Mouse (Mus musculus) heart, embryonic 10.5 days (tissue): ENCODE results near the gene Prm2. TPM values are rescaled to one million over a fixed set of nuclear protein-coding genes. Genes with fewer than 3 reads are reported as not detected.
"Not testable (repeated sequence)": the region's sequence is repeated elsewhere in the genome, so short reads cannot be mapped to it uniquely, and the experiment has no call there.

Experiments
- DNase-seq: peaks from one replicate; pipeline ENCODE4 v3.0.0-alpha.2; 2017; ENCODE audit warnings: low spot score
- H3K27ac ChIP-seq: fragments of 300-500 bp; sonication (generic); 2 replicates; pipeline ENCODE4 v1.5.1; 2016; ENCODE audit warnings: mild to moderate bottlenecking
- H3K27me3 ChIP-seq: fragments of 300-500 bp; sonication (generic); 2 replicates; pipeline ENCODE4 v1.6.1; 2016; ENCODE audit warnings: mild to moderate bottlenecking; ENCODE audit not compliant: poor library complexity, insufficient read depth, severe bottlenecking
- H3K36me3 ChIP-seq: fragments of 300-500 bp; sonication (generic); 2 replicates; pipeline ENCODE4 v1.6.1; 2016; ENCODE audit warnings: mild to moderate bottlenecking, moderate library complexity
- H3K4me1 ChIP-seq: fragments of 300-500 bp; sonication (generic); 2 replicates; pipeline ENCODE4 v1.6.1; 2016; ENCODE audit warnings: mild to moderate bottlenecking
- H3K4me3 ChIP-seq: fragments of 300-500 bp; sonication (generic); 2 replicates; pipeline ENCODE4 v1.5.1; 2016; ENCODE audit warnings: mild to moderate bottlenecking, moderate library complexity
- H3K9me3 ChIP-seq: fragments of 300-500 bp; sonication (generic); 2 replicates; pipeline ENCODE4 v1.6.1; 2016; ENCODE audit warnings: mild to moderate bottlenecking, moderate library complexity
- WGBS: fragments of 180-500 bp; shearing (Covaris S2); methylation state at CpG from one replicate; pipeline ENCODE4 v1.1.7; 2016; 5-methylcytosine and 5-hydroxymethylcytosine counted together
- polyA plus RNA-seq: library from polyadenylated mRNA; unstranded; fragments of >200 nt; fragmentation: Nextera tagmentation; extraction: Ambion mirVana; gene quantifications from 2 replicates; pipeline ENCODE4 v1.2.1, GENCODE M21; 2016

Prm2 gene
- polyA plus RNA-seq, 1 experiment from 2014 or later = not detected

DNA sequence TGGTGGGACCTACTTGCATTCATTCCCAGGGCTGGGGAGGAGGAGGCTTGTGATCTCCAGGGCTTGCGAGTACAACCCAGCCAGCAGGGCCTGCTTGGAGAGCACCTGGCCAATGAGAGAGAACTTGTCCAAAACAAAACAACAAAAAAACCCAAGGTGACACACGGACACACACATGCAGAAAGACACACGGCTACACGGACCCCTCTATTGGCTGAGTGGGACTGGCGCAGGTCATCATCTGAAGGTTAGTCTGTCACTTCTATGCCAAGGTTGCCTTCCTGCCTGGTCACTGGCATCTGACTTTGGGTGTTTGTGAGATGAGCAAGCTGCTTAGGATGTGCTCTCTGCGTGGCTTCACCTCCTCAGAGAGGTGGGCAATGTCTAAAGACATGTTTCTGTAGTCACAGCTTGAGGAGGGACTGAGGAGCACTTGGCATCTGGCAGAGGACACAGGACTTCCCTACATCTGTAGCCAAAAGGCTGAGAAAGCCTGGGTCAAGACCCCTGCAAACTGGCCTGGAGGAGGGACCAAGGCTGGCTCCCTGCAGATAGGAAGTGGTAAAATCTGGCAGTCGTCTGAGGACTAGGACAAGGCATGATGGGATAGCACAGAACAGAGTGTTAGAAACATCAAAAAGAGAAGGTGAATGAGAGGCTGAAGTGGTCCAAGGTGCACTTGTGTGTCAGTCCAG, 32.0 kb upstream of the Prm2 start:
- no peak for DNase-seq
- H3K9me3 ChIP-seq = no peaks in the 10 kb centered on the region
- H3K4me3 ChIP-seq = no peak overlapping the region
- no peaks in the 10 kb centered on the region for H3K36me3 ChIP-seq
- H3K4me1 ChIP-seq = 0 out of 2 replicates have a peak, but pooled peaks cover 5% of the 10 kb centered on the region
- H3K27me3 ChIP-seq = no peaks in the 10 kb centered on the region
- 76% methylated on average over 7 of the region's 7 CpGs for WGBS
- no peak overlapping the region for H3K27ac ChIP-seq

DNA sequence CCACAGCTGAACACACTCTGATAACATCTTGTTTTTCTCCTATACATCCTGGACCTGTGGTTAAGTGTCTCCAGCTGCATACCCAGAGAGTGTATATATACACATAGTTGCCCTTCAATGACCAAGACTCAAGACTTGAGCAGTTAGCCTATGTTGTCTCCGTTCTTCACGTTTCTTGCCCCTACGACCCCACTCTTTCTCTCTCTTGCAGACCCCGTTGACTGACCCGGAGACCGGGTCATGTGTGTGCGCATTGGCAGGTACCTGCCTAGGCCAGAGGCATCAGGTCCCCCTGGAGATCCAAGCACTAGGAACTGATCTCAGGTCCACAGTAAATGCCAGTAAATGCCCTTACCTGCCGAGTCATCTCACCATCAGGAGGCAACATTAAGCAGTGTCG, 31.3 kb upstream of the Prm2 start:
- no peak for DNase-seq
- 86% methylated on average over 9 of the region's 9 CpGs for WGBS
- no peaks in the 10 kb centered on the region for H3K9me3 ChIP-seq
- H3K27me3 ChIP-seq = no peaks in the 10 kb centered on the region
- 0 out of 2 replicates have a peak, but pooled peaks cover 5% of the 10 kb centered on the region for H3K4me1 ChIP-seq
- no peak overlapping the region for H3K4me3 ChIP-seq
- no peak overlapping the region for H3K27ac ChIP-seq
- no peaks in the 10 kb centered on the region for H3K36me3 ChIP-seq

DNA sequence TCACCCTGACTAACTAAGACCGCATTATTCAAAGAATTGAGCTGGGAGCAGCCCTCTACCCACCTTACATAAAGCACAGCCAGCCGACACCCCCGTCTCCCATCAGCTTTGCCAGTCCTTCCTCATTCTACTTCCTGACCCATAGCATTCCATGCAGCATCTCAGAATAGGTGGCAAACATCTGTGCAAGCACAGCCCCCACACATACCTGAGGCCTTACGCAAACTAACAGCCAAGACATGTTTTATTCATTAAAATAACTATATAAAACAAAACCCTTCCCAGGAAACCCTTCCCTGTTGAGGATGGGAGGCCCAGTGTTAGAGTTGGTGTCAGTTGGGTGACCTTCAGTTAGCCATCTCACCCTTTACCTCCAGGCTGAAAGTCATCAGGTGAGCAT, 29.9 kb upstream of the Prm2 start:
- Histone ChIP-seq H3K4me1 (0 out of 2 replicates have a peak, but pooled peaks cover 5% of the 10 kb centered on the region), H3K4me3 (no peak overlapping the region), H3K27ac (no peak overlapping the region), H3K9me3 (no peaks in the 10 kb centered on the region), H3K36me3 (no peaks in the 10 kb centered on the region), H3K27me3 (no peaks in the 10 kb centered on the region)
- DNase-seq = no peak
- WGBS = 85% methylated on average over 4 of the region's 4 CpGs

- DNase-seq = no peak
- H3K4me3 ChIP-seq = no peak overlapping the region
- H3K27ac ChIP-seq = no peak overlapping the region
- no peaks in the 10 kb centered on the region for H3K36me3 ChIP-seq
- WGBS = 82% methylated on average over 1 of the region's 1 CpGs
- no peaks in the 10 kb centered on the region for H3K27me3 ChIP-seq
- H3K9me3 ChIP-seq = no peaks in the 10 kb centered on the region
- peaks cover 14% of the 10 kb centered on the region; the same call in 1 of the 2 replicates for H3K4me1 ChIP-seq
Observed at GRCm38 (mm10) chr16:10824536-10824935, 28.6 kb upstream of the Prm2 start.

DNA sequence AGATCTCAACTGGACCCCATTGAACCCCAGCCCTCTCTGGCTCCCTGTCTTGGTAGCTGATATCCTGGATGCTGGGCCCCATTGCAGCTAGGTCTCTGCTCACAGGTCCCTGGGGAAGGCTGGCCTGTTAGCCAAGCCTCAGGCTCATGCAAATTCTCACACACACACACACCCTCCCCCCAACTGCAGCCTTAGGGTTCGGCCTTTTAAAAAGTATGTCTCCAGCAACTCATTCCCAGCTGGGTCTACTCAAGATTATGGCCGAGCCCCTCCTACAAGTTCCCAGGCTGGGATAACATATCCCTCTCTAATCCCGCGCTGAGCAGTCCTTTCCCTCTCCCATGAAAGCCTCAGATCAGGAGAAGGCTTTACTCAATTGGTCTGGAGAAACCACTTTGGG, 25.5 kb upstream of the Prm2 start:
- Histone ChIP-seq H3K9me3 (no peaks in the 10 kb centered on the region), H3K36me3 (no peaks in the 10 kb centered on the region), H3K27me3 (no peaks in the 10 kb centered on the region), H3K4me1 (peaks cover 19% of the 10 kb centered on the region), H3K27ac (0 out of 2 replicates have a peak overlapping the region, but pooled peaks have one; percentile 56), H3K4me3 (no peak overlapping the region)
- 54% methylated on average over 4 of the region's 4 CpGs for WGBS
- DNase-seq = no peak

GRCm38 (mm10) chr16:10819966-10820365, 24.0 kb upstream of the Prm2 start:
- Histone ChIP-seq H3K4me1 (peaks cover 16% of the 10 kb centered on the region), H3K27me3 (no peaks in the 10 kb centered on the region), H3K36me3 (no peaks in the 10 kb centered on the region), H3K9me3 (no peaks in the 10 kb centered on the region), H3K27ac (no peak overlapping the region), H3K4me3 (no peak overlapping the region)
- 43% methylated on average over 3 of the region's 3 CpGs for WGBS
- DNase-seq = no peak

DNA sequence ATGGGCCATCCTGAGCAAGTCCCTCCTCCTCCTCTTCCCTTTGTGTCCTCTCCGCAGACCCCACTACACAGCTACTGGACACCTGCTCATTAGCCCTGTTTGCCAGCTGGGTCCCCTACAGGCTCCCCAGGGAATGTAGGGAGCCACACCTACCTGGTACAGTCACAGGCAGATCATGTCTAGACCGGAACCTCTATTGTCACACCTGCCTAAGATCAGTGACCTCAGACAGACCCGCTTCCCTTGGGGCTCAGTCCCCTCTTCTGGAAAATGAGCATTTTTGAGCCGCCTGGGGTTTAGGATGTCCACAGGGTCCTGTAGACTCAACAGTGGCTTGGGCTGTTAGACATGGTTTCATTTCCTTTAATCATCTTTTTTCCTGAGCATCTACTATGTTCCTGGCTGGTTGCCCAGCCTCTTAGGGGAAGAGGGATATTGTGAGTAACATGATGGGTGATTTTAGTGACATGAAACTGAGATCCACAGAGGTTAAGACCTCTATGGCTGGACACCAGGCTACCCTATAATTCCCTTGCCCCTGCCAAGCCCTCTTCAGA, 22.7 kb upstream of the Prm2 start:
- H3K4me3 ChIP-seq = no peak overlapping the region
- H3K36me3 ChIP-seq = no peaks in the 10 kb centered on the region
- no peak overlapping the region for H3K27ac ChIP-seq
- no peaks in the 10 kb centered on the region for H3K9me3 ChIP-seq
- WGBS = 81% methylated on average over 4 of the region's 4 CpGs
- H3K27me3 ChIP-seq = no peaks in the 10 kb centered on the region
- no peak for DNase-seq
- H3K4me1 ChIP-seq = peaks cover 22% of the 10 kb centered on the region

DNA sequence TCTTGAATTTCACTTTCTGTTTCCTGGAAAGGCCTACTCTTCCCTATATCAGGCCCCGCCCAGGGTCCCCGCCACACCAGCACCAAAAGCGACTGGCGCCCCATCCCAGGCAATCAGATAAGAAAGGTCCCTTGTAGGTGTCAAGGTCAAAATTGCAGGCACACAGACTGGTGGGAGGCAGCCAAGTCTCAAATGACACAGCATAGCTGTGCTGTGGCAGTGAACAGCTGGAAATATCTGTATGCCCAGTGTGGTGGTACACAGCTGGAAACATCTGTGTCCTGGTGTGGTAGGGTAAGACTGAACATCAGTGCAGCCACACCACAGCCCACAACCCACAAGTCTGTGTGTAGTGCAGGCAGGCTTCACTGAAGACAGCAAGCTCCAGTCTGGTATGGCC, 18.9 kb upstream of the Prm2 start:
- H3K27ac ChIP-seq = peak overlapping the region; percentile 38; the same call in 1 of the 2 replicates
- H3K36me3 ChIP-seq = no peaks in the 10 kb centered on the region
- peaks cover 28% of the 10 kb centered on the region for H3K4me1 ChIP-seq
- no peak for DNase-seq
- no peak overlapping the region for H3K4me3 ChIP-seq
- H3K27me3 ChIP-seq = no peaks in the 10 kb centered on the region
- H3K9me3 ChIP-seq = no peaks in the 10 kb centered on the region
- 51% methylated on average over 4 of the region's 4 CpGs for WGBS

- Histone ChIP-seq H3K27ac (no peak overlapping the region), H3K4me3 (no peak overlapping the region), H3K4me1 (peaks cover 24% of the 10 kb centered on the region), H3K27me3 (no peaks in the 10 kb centered on the region), H3K36me3 (no peaks in the 10 kb centered on the region), H3K9me3 (no peaks in the 10 kb centered on the region)
- 68% methylated on average over 4 of the region's 4 CpGs for WGBS
- DNase-seq = no peak
Observed at GRCm38 (mm10) chr16:10813726-10814125, 17.8 kb upstream of the Prm2 start.

DNA sequence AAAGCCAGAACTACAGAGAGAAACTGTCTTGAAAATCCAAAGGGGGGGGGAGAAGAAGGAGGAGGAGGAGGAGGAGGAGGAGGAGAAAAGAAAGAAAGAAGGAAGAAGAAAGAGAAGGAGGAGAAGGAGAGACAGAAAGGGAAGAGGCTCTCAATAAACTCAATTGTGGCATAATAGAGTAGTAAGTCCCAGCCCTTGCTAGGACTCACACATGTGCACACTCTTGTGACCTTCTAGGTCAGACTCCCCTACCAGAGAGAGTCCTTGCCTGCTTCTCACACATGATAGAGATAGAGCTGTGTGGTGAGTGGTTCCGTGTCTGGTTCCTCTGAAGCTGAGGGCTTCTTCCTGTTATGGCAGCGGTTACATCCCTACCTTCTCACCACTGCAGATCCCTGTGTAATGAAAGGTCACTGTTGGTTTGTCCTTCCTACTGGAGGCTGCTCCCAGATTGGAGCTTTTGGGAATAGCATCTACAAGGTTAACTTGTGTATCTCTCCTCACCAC, 17.0 kb upstream of the Prm2 start, which contains the start of gene Gm11172:
Gene Gm11172, plus strand, starts transcription at position 51 of the 507 bp plus-strand sequence.
- WGBS = 73% methylated on average over 2 of the region's 2 CpGs
- Histone ChIP-seq H3K4me1 (peaks cover 24% of the 10 kb centered on the region), H3K36me3 (no peaks in the 10 kb centered on the region), H3K9me3 (no peaks in the 10 kb centered on the region), H3K4me3 (no peak within 1 kb of the TSS), H3K27ac (no peak within 1 kb of the TSS), H3K27me3 (no peaks in the 10 kb centered on the region)
- no peak for DNase-seq

- no peaks in the 10 kb centered on the region for H3K9me3 ChIP-seq
- no peaks in the 10 kb centered on the region; the same call in 1 of the 2 replicates for H3K27me3 ChIP-seq
- WGBS = 94% methylated on average over 1 of the region's 1 CpGs
- H3K4me3 ChIP-seq = no peak overlapping the region
- H3K36me3 ChIP-seq = no peaks in the 10 kb centered on the region
- no peak overlapping the region for H3K27ac ChIP-seq
- DNase-seq = no peak
- H3K4me1 ChIP-seq = peaks cover 20% of the 10 kb centered on the region
Observed at GRCm38 (mm10) chr16:10810376-10810775, 14.4 kb upstream of the Prm2 start.

DNA sequence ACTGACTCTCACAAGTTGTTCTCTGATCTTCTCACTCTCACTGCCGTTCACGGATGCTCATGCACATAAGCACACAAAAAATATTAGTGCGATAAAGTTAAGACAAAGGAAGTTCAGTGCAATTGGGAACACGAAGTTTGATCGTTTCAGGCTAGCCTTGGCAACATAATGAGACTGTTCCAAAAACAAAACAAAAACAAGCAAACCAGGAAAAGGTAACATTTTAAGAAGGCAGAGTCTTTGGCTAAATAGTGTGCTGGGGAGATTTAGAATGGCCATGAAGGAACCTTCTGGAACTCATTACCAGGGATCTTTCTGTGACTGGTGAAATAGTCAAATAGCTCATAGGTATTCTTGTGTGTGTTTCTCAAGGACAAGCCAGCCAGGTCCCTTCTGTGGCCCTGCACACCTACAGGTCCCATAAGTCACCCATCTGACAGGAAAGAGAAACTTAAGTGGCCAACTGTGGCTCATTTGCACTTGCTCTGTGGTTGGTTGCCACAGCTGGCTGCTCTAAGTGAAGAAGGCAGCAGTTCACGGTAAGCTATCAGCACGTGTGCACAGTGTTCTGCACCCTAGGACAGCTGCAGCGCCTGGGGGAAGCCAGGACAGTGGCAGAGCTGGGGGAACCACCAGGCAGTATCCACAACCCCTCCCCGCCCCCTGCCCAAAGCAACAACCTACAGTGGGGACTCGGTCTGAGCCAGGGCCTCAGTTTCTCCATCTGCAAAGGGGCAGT, 10.0 kb upstream of the Prm2 start, which contains the start of gene Prm1:
Gene Prm1, minus strand, starts transcription at position 51 of the 739 bp plus-strand sequence.
- peaks cover 2% of the 10 kb centered on the region for H3K4me1 ChIP-seq
- no peak within 1 kb of the TSS for H3K4me3 ChIP-seq
- H3K9me3 ChIP-seq = no peaks in the 10 kb centered on the region
- DNase-seq = no peak
- no peak within 1 kb of the TSS for H3K27ac ChIP-seq
- no peaks in the 10 kb centered on the region; the same call in 1 of the 2 replicates for H3K27me3 ChIP-seq
- WGBS = 71% methylated on average over 10 of the region's 10 CpGs
- H3K36me3 ChIP-seq = no peaks in the 10 kb centered on the region

GRCm38 (mm10) chr16:10802420-10802819, 6.5 kb upstream of the Prm2 start:
- H3K27me3 ChIP-seq, DNase-seq, H3K4me3 ChIP-seq, H3K4me1 ChIP-seq, H3K36me3 ChIP-seq, H3K9me3 ChIP-seq, H3K27ac ChIP-seq: not testable (repeated sequence)
- 73% methylated on average over 3 of the region's 3 CpGs for WGBS
